Mouse (Mus musculus) kidney, embryonic 16.5 days (tissue): ENCODE data around the gene Gm27027. TPM values are rescaled to one million over a fixed set of nuclear protein-coding genes. Genes with fewer than 3 reads are reported as not detected.
A peak's percentile ranks its signal among the peaks of the same experiment; 100 is the strongest.

Experiments
- ATAC-seq: fragments of 200-750 bp; cut with Nextera tagmentation; 2 replicates; pipeline ENCODE4 v1.8.0; 2017; ENCODE audit warnings: moderate TSS enrichment; ENCODE audit not compliant: low FRiP score, low TSS enrichment
- H3K27ac ChIP-seq: fragments of 300-500 bp; sonication (generic); 2 replicates; pipeline ENCODE4 v1.5.1; 2014; ENCODE audit warnings: low read length
- H3K27me3 ChIP-seq: fragments of 300-500 bp; sonication (generic); 2 replicates; pipeline ENCODE4 v1.6.1; 2014; ENCODE audit warnings: low read length, control low read depth, mixed read lengths; ENCODE audit not compliant: insufficient read depth
- H3K36me3 ChIP-seq: fragments of 300-500 bp; sonication (generic); 2 replicates; pipeline ENCODE4 v1.6.1; 2014; ENCODE audit warnings: low read length, control low read depth, mixed read lengths; ENCODE audit not compliant: insufficient read depth
- H3K4me1 ChIP-seq: fragments of 300-500 bp; sonication (generic); 2 replicates; pipeline ENCODE4 v1.6.1; 2014; ENCODE audit warnings: low read length, control low read depth, mixed read lengths; ENCODE audit not compliant: insufficient read depth
- H3K4me2 ChIP-seq: fragments of 300-500 bp; sonication (generic); replicated peaks from 2 replicates; pipeline ENCODE4 v1.6.1; 2014; ENCODE audit warnings: low read depth, low read length
- H3K4me3 ChIP-seq: fragments of 300-500 bp; sonication (generic); 2 replicates; pipeline ENCODE4 v1.5.1; 2014; ENCODE audit warnings: mild to moderate bottlenecking, low read length
- H3K9ac ChIP-seq: fragments of 300-500 bp; sonication (generic); replicated peaks from 2 replicates; pipeline ENCODE4 v1.6.1; 2014; ENCODE audit warnings: low read length
- H3K9me3 ChIP-seq: fragments of 300-500 bp; sonication (generic); 2 replicates; pipeline ENCODE4 v1.6.1; 2016; ENCODE audit warnings: low read length, control low read depth
- WGBS: fragments of 180-500 bp; shearing (Covaris S2); extraction: QIAGEN DNeasy Blood & Tissue Kit; methylation state at CpG from one replicate; pipeline ENCODE4 v1.1.7; 2014; 5-methylcytosine and 5-hydroxymethylcytosine counted together
- polyA plus RNA-seq: library from polyadenylated mRNA; unstranded; fragments of >200 nt; fragmentation: Nextera tagmentation; extraction: Ambion mirVana; gene quantifications from 2 replicates; pipeline ENCODE4 v1.2.1, GENCODE M21; 2015

Gene Gm27027
- polyA plus RNA-seq, 1 experiment from 2014 or later, result not detected

- H3K27me3 ChIP-seq, result no peaks in the 10 kb centered on the region
- H3K4me1 ChIP-seq, result peaks cover 10% of the 10 kb centered on the region
- H3K4me3 ChIP-seq, result peak within 1 kb of the TSS; percentile 97
- H3K36me3 ChIP-seq, result peaks cover 17% of the 10 kb centered on the region
- H3K9me3 ChIP-seq, result 0 out of 2 replicates have a peak, but pooled peaks cover 5% of the 10 kb centered on the region
- 6% methylated on average over 47 of the region's 47 CpGs for WGBS
- peak within 1 kb of the TSS; percentile 88 for H3K9ac ChIP-seq
- peak; percentile 99 for ATAC-seq
- H3K27ac ChIP-seq, result peak within 1 kb of the TSS; percentile 34; the same call in 1 of the 2 replicates
- H3K4me2 ChIP-seq, result peak within 1 kb of the TSS; percentile 94
Observed at GRCm38 (mm10) chr2:94010335-94011291, 14.5 kb upstream of the Gm27027 start, which contains the start of gene Alkbh3. TSS of gene Alkbh3 (minus strand) at chr2:94010807.

GRCm38 (mm10) chr2:94002331-94002730 is 6.2 kb upstream of the Gm27027 start:
- WGBS, result 8% methylated on average over 2 of the region's 2 CpGs
- H3K36me3 ChIP-seq, result peaks cover 56% of the 10 kb centered on the region
- no peaks in the 10 kb centered on the region for H3K9me3 ChIP-seq
- no peak overlapping the region for H3K4me2 ChIP-seq
- no peak overlapping the region for H3K27ac ChIP-seq
- peak; percentile 74; the same call in 1 of the 2 replicates for ATAC-seq
- no peaks in the 10 kb centered on the region for H3K27me3 ChIP-seq
- no peaks in the 10 kb centered on the region for H3K4me1 ChIP-seq
- no peak overlapping the region for H3K4me3 ChIP-seq
- H3K9ac ChIP-seq, result no peak overlapping the region

- no peak overlapping the region; the same call in 1 of the 2 replicates for H3K27ac ChIP-seq
- H3K36me3 ChIP-seq, result peaks cover 56% of the 10 kb centered on the region
- H3K9ac ChIP-seq, result no peak overlapping the region
- 79% methylated on average over 4 of the region's 4 CpGs for WGBS
- no peaks in the 10 kb centered on the region for H3K27me3 ChIP-seq
- H3K9me3 ChIP-seq, result no peaks in the 10 kb centered on the region
- ATAC-seq, result no peak
- H3K4me2 ChIP-seq, result no peak overlapping the region
- H3K4me3 ChIP-seq, result no peak overlapping the region
- no peaks in the 10 kb centered on the region for H3K4me1 ChIP-seq
Observed at GRCm38 (mm10) chr2:94001918-94002317, 5.8 kb upstream of the Gm27027 start.

- Histone ChIP-seq H3K9me3 (no peaks in the 10 kb centered on the region), H3K36me3 (peaks cover 54% of the 10 kb centered on the region), H3K27me3 (no peaks in the 10 kb centered on the region), H3K27ac (peak overlapping the region; percentile 41; the same call in 1 of the 2 replicates), H3K9ac (no peak overlapping the region), H3K4me1 (no peaks in the 10 kb centered on the region), H3K4me2 (no peak overlapping the region), H3K4me3 (no peak overlapping the region)
- WGBS, result 79% methylated on average over 6 of the region's 6 CpGs
- ATAC-seq, result no peak
Observed at GRCm38 (mm10) chr2:94001411-94001810, 5.3 kb upstream of the Gm27027 start.

- H3K9ac ChIP-seq, result no peak overlapping the region
- 63% methylated on average over 3 of the region's 3 CpGs for WGBS
- no peaks in the 10 kb centered on the region for H3K4me1 ChIP-seq
- no peak overlapping the region for H3K27ac ChIP-seq
- no peak overlapping the region for H3K4me2 ChIP-seq
- no peak overlapping the region for H3K4me3 ChIP-seq
- H3K27me3 ChIP-seq, result no peaks in the 10 kb centered on the region
- H3K9me3 ChIP-seq, result no peaks in the 10 kb centered on the region
- ATAC-seq, result no peak
- peaks cover 40% of the 10 kb centered on the region for H3K36me3 ChIP-seq
Observed at GRCm38 (mm10) chr2:93992810-93993209, 3.3 kb downstream of the Gm27027 start.

GRCm38 (mm10) chr2:93992259-93992658 is 3.9 kb downstream of the Gm27027 start:
- Histone ChIP-seq H3K4me3 (no peak overlapping the region), H3K4me2 (no peak overlapping the region), H3K27ac (no peak overlapping the region), H3K36me3 (peaks cover 40% of the 10 kb centered on the region), H3K9ac (no peak overlapping the region), H3K27me3 (no peaks in the 10 kb centered on the region), H3K4me1 (0 out of 2 replicates have a peak, but pooled peaks cover under 1% of the 10 kb centered on the region), H3K9me3 (no peaks in the 10 kb centered on the region)
- ATAC-seq, result no peak
- 50% methylated on average over 5 of the region's 5 CpGs for WGBS

GRCm38 (mm10) chr2:93991336-93991735 is 4.8 kb downstream of the Gm27027 start:
- no peak overlapping the region for H3K4me3 ChIP-seq
- ATAC-seq, result no peak
- H3K9me3 ChIP-seq, result no peaks in the 10 kb centered on the region
- WGBS, result 73% methylated on average over 3 of the region's 3 CpGs
- H3K36me3 ChIP-seq, result peaks cover 37% of the 10 kb centered on the region
- peaks cover 8% of the 10 kb centered on the region; the same call in 1 of the 2 replicates for H3K4me1 ChIP-seq
- H3K27ac ChIP-seq, result no peak overlapping the region
- no peaks in the 10 kb centered on the region for H3K27me3 ChIP-seq
- H3K4me2 ChIP-seq, result no peak overlapping the region
- no peak overlapping the region for H3K9ac ChIP-seq

GRCm38 (mm10) chr2:93988440-93988839 is 7.7 kb downstream of the Gm27027 start:
- no peaks in the 10 kb centered on the region for H3K9me3 ChIP-seq
- no peak overlapping the region for H3K27ac ChIP-seq
- WGBS, result 89% methylated on average over 2 of the region's 2 CpGs
- H3K9ac ChIP-seq, result no peak overlapping the region
- H3K36me3 ChIP-seq, result peaks cover 18% of the 10 kb centered on the region
- H3K4me3 ChIP-seq, result no peak overlapping the region
- no peaks in the 10 kb centered on the region for H3K27me3 ChIP-seq
- H3K4me2 ChIP-seq, result no peak overlapping the region
- peaks cover 16% of the 10 kb centered on the region; the same call in 1 of the 2 replicates for H3K4me1 ChIP-seq
- no peak for ATAC-seq

GRCm38 (mm10) chr2:93982457-93983235 is 13.5 kb downstream of the Gm27027 start:
- H3K4me3 ChIP-seq, result no peak overlapping the region
- peaks cover 29% of the 10 kb centered on the region for H3K36me3 ChIP-seq
- no peaks in the 10 kb centered on the region for H3K27me3 ChIP-seq
- ATAC-seq, result no peak
- no peak overlapping the region for H3K27ac ChIP-seq
- no peak overlapping the region for H3K9ac ChIP-seq
- H3K4me1 ChIP-seq, result peaks cover 17% of the 10 kb centered on the region; the same call in 1 of the 2 replicates
- H3K9me3 ChIP-seq, result no peaks in the 10 kb centered on the region
- H3K4me2 ChIP-seq, result no peak overlapping the region
- 56% methylated on average over 4 of the region's 4 CpGs for WGBS
